Mouse (Mus musculus): ENCODE measurements at regions not wholly inside any gene's neighbourhood (a gene's known extent, or its start where the extent isn't known, plus 50 kb on each side); places are given as distances from the start of the nearest gene placed in this dataset.
"Not testable (repeated sequence)": the region's sequence is repeated elsewhere in the genome, so short reads cannot be mapped to it uniquely, and the experiment has no call there.

- no peak for DNase-seq
These were observed 1168.1 kb upstream of the Gje1 start for GRCm38 (mm10) chr10:15886150-15886549.

GRCm38 (mm10) chr10:15868063-15868462, 1150.0 kb upstream of the Gje1 start:
- DNase-seq: no peak

- no peak for DNase-seq
These were observed 1148.9 kb upstream of the Gje1 start for GRCm38 (mm10) chr10:15866931-15867330.

- DNase-seq: no peak
These were observed 1123.4 kb upstream of the Gje1 start for GRCm38 (mm10) chr10:15841381-15841780.

- DNase-seq: no peak
These were observed 1114.3 kb upstream of the Gje1 start for GRCm38 (mm10) chr10:15832338-15832737.

- no peak for DNase-seq
These were observed 1107.4 kb upstream of the Gje1 start for GRCm38 (mm10) chr10:15825457-15825856.

- no peak for DNase-seq
These were observed 1089.3 kb upstream of the Gje1 start for GRCm38 (mm10) chr10:15807271-15807670.

GRCm38 (mm10) chr10:15805791-15806190, 1087.8 kb upstream of the Gje1 start:
- no peak for DNase-seq

GRCm38 (mm10) chr10:15793185-15793584, 1075.2 kb upstream of the Gje1 start:
- DNase-seq: not testable (repeated sequence)

GRCm38 (mm10) chr10:15791473-15792269, 1073.7 kb upstream of the Gje1 start:
- DNase-seq: no peak

GRCm38 (mm10) chr10:15759983-15760723, 1042.1 kb upstream of the Gje1 start:
- peak in 1 of 2 experiments; percentile 18 for DNase-seq

- DNase-seq: no peak
These were observed 1041.6 kb upstream of the Gje1 start for GRCm38 (mm10) chr10:15759576-15759975.

- DNase-seq: no peak
These were observed 1039.5 kb upstream of the Gje1 start for GRCm38 (mm10) chr10:15757503-15757902.

- DNase-seq: no peak
These were observed 1028.9 kb upstream of the Gje1 start for GRCm38 (mm10) chr10:15746866-15747265.

- no peak for DNase-seq
These were observed 1020.6 kb upstream of the Gje1 start for GRCm38 (mm10) chr10:15738630-15739029.

- DNase-seq: no peak
These were observed 1013.3 kb upstream of the Gje1 start for GRCm38 (mm10) chr10:15731318-15731717.

- DNase-seq: no peak
These were observed 979.9 kb upstream of the Gje1 start for GRCm38 (mm10) chr10:15697946-15698345.

GRCm38 (mm10) chr10:15697050-15697449, 979.0 kb upstream of the Gje1 start:
- no peak for DNase-seq

GRCm38 (mm10) chr10:15671638-15672037, 953.6 kb upstream of the Gje1 start:
- DNase-seq: not testable (repeated sequence)

Data from lung, postnatal 4 days (tissue).